Mouse (Mus musculus): ENCODE results near the gene Inpp4b. TPM values are rescaled to one million over a fixed set of nuclear protein-coding genes. Genes with fewer than 3 reads are reported as not detected.

Inpp4b gene
- polyA plus RNA-seq, 1 experiment from 2014 or later = 6.2 TPM

DNA sequence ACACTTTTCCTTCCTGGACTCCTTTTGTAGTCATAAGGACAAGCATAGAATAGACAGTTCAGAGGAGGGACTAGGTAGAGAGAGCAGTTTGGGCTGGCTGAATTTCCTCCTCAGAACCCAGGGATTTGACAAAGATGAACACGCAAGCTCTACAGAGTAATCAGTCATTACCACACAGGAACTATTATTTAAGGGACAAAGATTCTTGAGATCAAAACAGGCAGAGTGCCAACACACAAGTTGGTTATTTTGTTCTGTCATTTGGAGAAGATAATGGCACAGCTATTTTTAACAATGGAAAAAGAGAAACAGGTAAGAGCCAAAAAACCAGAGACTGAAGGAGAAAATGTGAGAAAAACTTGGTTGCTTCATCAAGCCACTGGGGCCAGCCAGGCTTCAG, 143.3 kb downstream of the Inpp4b start:
- 83% methylated on average over 1 of the region's 1 CpGs for WGBS
- H3K4me3 ChIP-seq (ENCODE audit: low read depth, low read length) = no peak overlapping the region
- no peak overlapping the region for H3K4me2 ChIP-seq (ENCODE audit: low read length)
- ATAC-seq (replicated peaks; ENCODE audit: low FRiP score, low TSS enrichment, low read depth) = no peak
- H3K4me1 ChIP-seq (replicated peaks; ENCODE audit: control insufficient read depth, insufficient read depth, low read length) = no peaks in the 10 kb centered on the region
- H3K27ac ChIP-seq (ENCODE audit: low read depth) = no peak overlapping the region
- no peak overlapping the region for H3K9ac ChIP-seq (ENCODE audit: low read length)
- no peaks in the 10 kb centered on the region for H3K36me3 ChIP-seq (ENCODE audit: control insufficient read depth, insufficient read depth, low read length)
- no peaks in the 10 kb centered on the region for H3K27me3 ChIP-seq (replicated peaks; ENCODE audit: control insufficient read depth, insufficient read depth, low read length)
- H3K9me3 ChIP-seq (ENCODE audit: control insufficient read depth, low read length) = no peaks in the 10 kb centered on the region
- DNase-seq (ENCODE audit: low spot score) = no peak

DNA sequence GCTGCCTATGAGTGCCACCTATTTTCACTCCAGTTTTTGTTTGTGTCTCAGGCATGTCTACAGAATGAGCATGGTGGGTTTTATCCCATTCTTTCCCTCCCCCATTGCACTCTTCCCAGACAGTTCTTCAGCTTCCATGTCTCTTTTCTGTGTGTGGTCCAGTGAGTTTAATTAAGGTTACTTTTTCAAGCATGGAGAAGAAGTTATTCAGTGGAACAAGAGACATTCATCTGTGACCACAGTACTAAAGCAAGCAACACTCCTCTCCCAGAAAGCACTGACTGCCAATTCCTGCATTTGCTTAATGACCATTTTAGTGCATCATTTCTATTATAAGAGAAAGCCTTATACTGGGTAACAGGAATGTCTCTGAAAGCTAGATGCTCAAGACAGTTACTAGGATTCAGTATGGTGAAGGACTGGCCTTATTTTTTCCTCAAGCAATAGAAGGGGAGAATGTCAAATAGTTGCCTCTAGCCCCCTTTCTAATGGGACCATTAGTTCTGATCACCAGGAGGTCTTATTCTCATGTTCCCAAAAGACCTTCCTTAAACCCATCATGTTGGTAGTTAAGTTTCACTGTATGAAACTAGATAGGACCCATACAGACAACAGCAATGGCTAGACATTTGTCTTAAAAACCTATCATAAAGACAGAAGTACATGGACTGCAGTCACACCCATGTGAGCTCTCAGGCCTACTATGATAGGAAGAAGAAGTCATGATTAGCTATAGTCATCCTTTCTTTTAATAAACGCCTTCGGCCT, 147.7 kb downstream of the Inpp4b start:
- Histone ChIP-seq H3K27me3 (replicated peaks; ENCODE audit: control insufficient read depth, insufficient read depth, low read length) (no peaks in the 10 kb centered on the region), H3K9ac (ENCODE audit: low read length) (no peak overlapping the region), H3K4me3 (ENCODE audit: low read depth, low read length) (no peak overlapping the region), H3K36me3 (ENCODE audit: control insufficient read depth, insufficient read depth, low read length) (no peaks in the 10 kb centered on the region), H3K4me2 (ENCODE audit: low read length) (no peak overlapping the region), H3K27ac (ENCODE audit: low read depth) (no peak overlapping the region), H3K4me1 (replicated peaks; ENCODE audit: control insufficient read depth, insufficient read depth, low read length) (no peaks in the 10 kb centered on the region), H3K9me3 (ENCODE audit: control insufficient read depth, low read length) (no peaks in the 10 kb centered on the region)
- 63% methylated on average over 2 of the region's 2 CpGs for WGBS
- no peak for ATAC-seq (replicated peaks; ENCODE audit: low FRiP score, low TSS enrichment, low read depth)
- no peak for DNase-seq (ENCODE audit: low spot score)

- H3K9me3 ChIP-seq (ENCODE audit: control insufficient read depth, low read length) = no peaks in the 10 kb centered on the region
- H3K27ac ChIP-seq (ENCODE audit: low read depth) = no peak overlapping the region
- H3K4me1 ChIP-seq (replicated peaks; ENCODE audit: control insufficient read depth, insufficient read depth, low read length) = no peaks in the 10 kb centered on the region
- ATAC-seq (replicated peaks; ENCODE audit: low FRiP score, low TSS enrichment, low read depth) (no peak), DNase-seq (ENCODE audit: low spot score) (no peak)
- WGBS = 23% methylated on average over 2 of the region's 2 CpGs
- H3K27me3 ChIP-seq (replicated peaks; ENCODE audit: control insufficient read depth, insufficient read depth, low read length) = no peaks in the 10 kb centered on the region
- no peak overlapping the region for H3K9ac ChIP-seq (ENCODE audit: low read length)
- H3K4me3 ChIP-seq (ENCODE audit: low read depth, low read length) = no peak overlapping the region
- H3K4me2 ChIP-seq (ENCODE audit: low read length) = no peak overlapping the region
- H3K36me3 ChIP-seq (ENCODE audit: control insufficient read depth, insufficient read depth, low read length) = no peaks in the 10 kb centered on the region
Observed at GRCm38 (mm10) chr8:81491097-81491705, 148.8 kb downstream of the Inpp4b start.

DNA sequence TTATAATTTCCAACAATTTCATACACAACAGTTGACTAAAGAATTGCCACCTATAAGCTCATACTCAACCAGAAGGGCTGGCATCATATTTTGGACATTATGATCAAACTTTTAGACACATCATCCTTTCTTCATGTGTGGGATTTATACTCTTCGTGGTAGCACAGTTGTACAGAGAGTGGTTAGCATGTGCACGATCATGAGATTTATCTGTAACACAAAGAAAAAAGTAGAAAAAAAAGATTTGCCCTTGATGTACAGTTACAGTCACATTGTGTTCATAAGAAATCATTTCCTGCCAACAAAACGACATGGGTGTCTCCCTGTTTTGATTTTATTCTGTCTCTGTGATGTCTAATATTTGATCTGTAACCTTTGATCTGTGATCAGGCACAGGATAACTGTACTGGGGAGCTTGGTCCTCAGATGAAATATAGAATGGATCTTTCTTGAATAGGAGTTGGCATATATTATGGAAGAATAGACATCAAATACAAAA, 149.4 kb downstream of the Inpp4b start:
- H3K4me2 ChIP-seq (ENCODE audit: low read length) = no peak overlapping the region
- H3K36me3 ChIP-seq (ENCODE audit: control insufficient read depth, insufficient read depth, low read length) = no peaks in the 10 kb centered on the region
- DNase-seq (ENCODE audit: low spot score) (no peak), ATAC-seq (replicated peaks; ENCODE audit: low FRiP score, low TSS enrichment, low read depth) (no peak)
- H3K4me1 ChIP-seq (replicated peaks; ENCODE audit: control insufficient read depth, insufficient read depth, low read length) = no peaks in the 10 kb centered on the region
- no peaks in the 10 kb centered on the region for H3K9me3 ChIP-seq (ENCODE audit: control insufficient read depth, low read length)
- no peak overlapping the region for H3K9ac ChIP-seq (ENCODE audit: low read length)
- WGBS = 77% methylated on average over 3 of the region's 3 CpGs
- no peaks in the 10 kb centered on the region for H3K27me3 ChIP-seq (replicated peaks; ENCODE audit: control insufficient read depth, insufficient read depth, low read length)
- no peak overlapping the region for H3K4me3 ChIP-seq (ENCODE audit: low read depth, low read length)
- H3K27ac ChIP-seq (ENCODE audit: low read depth) = no peak overlapping the region

GRCm38 (mm10) chr8:81494823-81495222, 152.5 kb downstream of the Inpp4b start:
- no peaks in the 10 kb centered on the region for H3K9me3 ChIP-seq (ENCODE audit: control insufficient read depth, low read length)
- H3K27ac ChIP-seq (ENCODE audit: low read depth) = no peak overlapping the region
- no peaks in the 10 kb centered on the region for H3K27me3 ChIP-seq (replicated peaks; ENCODE audit: control insufficient read depth, insufficient read depth, low read length)
- DNase-seq (ENCODE audit: low spot score) = no peak
- H3K36me3 ChIP-seq (ENCODE audit: control insufficient read depth, insufficient read depth, low read length) = no peaks in the 10 kb centered on the region
- H3K9ac ChIP-seq (ENCODE audit: low read length) = no peak overlapping the region
- ATAC-seq (replicated peaks; ENCODE audit: low FRiP score, low TSS enrichment, low read depth) = no peak
- no peaks in the 10 kb centered on the region for H3K4me1 ChIP-seq (replicated peaks; ENCODE audit: control insufficient read depth, insufficient read depth, low read length)
- WGBS = 92% methylated on average over 2 of the region's 2 CpGs
- no peak overlapping the region for H3K4me2 ChIP-seq (ENCODE audit: low read length)
- H3K4me3 ChIP-seq (ENCODE audit: low read depth, low read length) = no peak overlapping the region

- no peaks in the 10 kb centered on the region for H3K9me3 ChIP-seq (ENCODE audit: control insufficient read depth, low read length)
- no peaks in the 10 kb centered on the region for H3K36me3 ChIP-seq (ENCODE audit: control insufficient read depth, insufficient read depth, low read length)
- WGBS = 94% methylated on average over 2 of the region's 2 CpGs
- H3K4me2 ChIP-seq (ENCODE audit: low read length) = no peak overlapping the region
- H3K9ac ChIP-seq (ENCODE audit: low read length) = no peak overlapping the region
- DNase-seq (ENCODE audit: low spot score) (no peak), ATAC-seq (replicated peaks; ENCODE audit: low FRiP score, low TSS enrichment, low read depth) (no peak)
- no peaks in the 10 kb centered on the region for H3K4me1 ChIP-seq (replicated peaks; ENCODE audit: control insufficient read depth, insufficient read depth, low read length)
- H3K27me3 ChIP-seq (replicated peaks; ENCODE audit: control insufficient read depth, insufficient read depth, low read length) = no peaks in the 10 kb centered on the region
- H3K27ac ChIP-seq (ENCODE audit: low read depth) = no peak overlapping the region
- no peak overlapping the region for H3K4me3 ChIP-seq (ENCODE audit: low read depth, low read length)
Observed at GRCm38 (mm10) chr8:81497646-81498045, 155.3 kb downstream of the Inpp4b start.

DNA sequence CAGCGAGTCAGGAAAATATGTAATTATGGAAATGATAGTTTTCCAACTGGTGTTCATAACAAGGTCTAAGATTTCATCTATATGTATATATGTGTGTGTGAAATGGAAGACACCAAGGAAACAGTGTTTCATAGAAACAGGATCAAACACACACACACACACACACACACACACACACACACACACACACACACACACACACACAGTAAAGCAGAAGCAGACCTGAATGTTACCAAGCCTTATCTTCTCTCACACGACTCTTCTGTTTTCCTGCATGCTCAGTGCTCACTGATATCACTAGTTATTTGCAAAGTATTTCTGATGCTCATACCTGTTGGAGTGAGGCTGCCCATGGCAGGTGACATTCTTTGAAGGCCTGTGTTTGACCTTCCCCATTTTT, 159.9 kb downstream of the Inpp4b start:
- Histone ChIP-seq H3K9ac (ENCODE audit: low read length) (no peak overlapping the region), H3K36me3 (ENCODE audit: control insufficient read depth, insufficient read depth, low read length) (no peaks in the 10 kb centered on the region), H3K27me3 (replicated peaks; ENCODE audit: control insufficient read depth, insufficient read depth, low read length) (no peaks in the 10 kb centered on the region), H3K27ac (ENCODE audit: low read depth) (no peak overlapping the region), H3K4me2 (ENCODE audit: low read length) (no peak overlapping the region), H3K4me1 (replicated peaks; ENCODE audit: control insufficient read depth, insufficient read depth, low read length) (no peaks in the 10 kb centered on the region), H3K4me3 (ENCODE audit: low read depth, low read length) (no peak overlapping the region), H3K9me3 (ENCODE audit: control insufficient read depth, low read length) (no peaks in the 10 kb centered on the region)
- no peak for DNase-seq (ENCODE audit: low spot score)
- no peak for ATAC-seq (replicated peaks; ENCODE audit: low FRiP score, low TSS enrichment, low read depth)
- 79% methylated on average over 2 of the region's 2 CpGs for WGBS

- WGBS = 88% methylated on average over 2 of the region's 2 CpGs
- H3K4me2 ChIP-seq (ENCODE audit: low read length) = no peak overlapping the region
- no peak for DNase-seq (ENCODE audit: low spot score)
Observed at GRCm38 (mm10) chr8:81502982-81503381, 160.6 kb downstream of the Inpp4b start.

GRCm38 (mm10) chr8:81512826-81513225, 170.5 kb downstream of the Inpp4b start:
- no peak for ATAC-seq (replicated peaks; ENCODE audit: low FRiP score, low TSS enrichment, low read depth)
- Histone ChIP-seq H3K9ac (ENCODE audit: low read length) (no peak overlapping the region), H3K27me3 (replicated peaks; ENCODE audit: control insufficient read depth, insufficient read depth, low read length) (no peaks in the 10 kb centered on the region), H3K9me3 (ENCODE audit: control insufficient read depth, low read length) (no peaks in the 10 kb centered on the region), H3K4me2 (ENCODE audit: low read length) (no peak overlapping the region), H3K4me3 (ENCODE audit: low read depth, low read length) (no peak overlapping the region), H3K27ac (ENCODE audit: low read depth) (no peak overlapping the region), H3K36me3 (ENCODE audit: control insufficient read depth, insufficient read depth, low read length) (no peaks in the 10 kb centered on the region), H3K4me1 (replicated peaks; ENCODE audit: control insufficient read depth, insufficient read depth, low read length) (no peaks in the 10 kb centered on the region)
- DNase-seq (ENCODE audit: low spot score) = no peak

More at GRCm38 (mm10) chr8:81502982-81503381, 160.6 kb downstream of the Inpp4b start:
- no peak for ATAC-seq (replicated peaks; ENCODE audit: low FRiP score, low TSS enrichment, low read depth)
- Histone ChIP-seq H3K27me3 (replicated peaks; ENCODE audit: control insufficient read depth, insufficient read depth, low read length) (no peaks in the 10 kb centered on the region), H3K4me1 (replicated peaks; ENCODE audit: control insufficient read depth, insufficient read depth, low read length) (no peaks in the 10 kb centered on the region), H3K36me3 (ENCODE audit: control insufficient read depth, insufficient read depth, low read length) (no peaks in the 10 kb centered on the region), H3K9ac (ENCODE audit: low read length) (no peak overlapping the region), H3K4me3 (ENCODE audit: low read depth, low read length) (no peak overlapping the region), H3K27ac (ENCODE audit: low read depth) (no peak overlapping the region), H3K9me3 (ENCODE audit: control insufficient read depth, low read length) (no peaks in the 10 kb centered on the region)

All from intestine, embryonic 14.5 days (tissue).